Mouse (Mus musculus) testis, adult 2 months (tissue): ENCODE data around the gene Abi1.

ENCODE experiments used
- CTCF ChIP-seq: fragments of 200-500 bp; IDR thresholded peaks from 2 replicates; pipeline ENCODE4 v1.5.1; 2012; ENCODE audit warnings: low read depth, mild to moderate bottlenecking, inconsistent platforms, low read length, moderate library complexity; ENCODE audit not compliant: control insufficient read depth, insufficient read depth, insufficient replicate concordance
- POLR2A ChIP-seq: fragments of 200-500 bp; IDR thresholded peaks from 2 replicates; pipeline ENCODE4 v1.6.1; 2012; ENCODE audit warnings: low read depth, mild to moderate bottlenecking, inconsistent platforms, low read length, moderate library complexity; ENCODE audit not compliant: control insufficient read depth

GRCm38 (mm10) chr2:22962242-22962641, 77.8 kb downstream of the Abi1 start:
- no peak for TF ChIP-seq POLR2A
- no peak for TF ChIP-seq CTCF
